Mouse (Mus musculus): Measurements from ENCODE around the gene Sgk1. TPM values are rescaled to one million over a fixed set of nuclear protein-coding genes. Genes with fewer than 3 reads are reported as not detected.

Sgk1 gene
- polyA plus RNA-seq, 1 experiment from 2014 or later, result 24.5 TPM

DNA sequence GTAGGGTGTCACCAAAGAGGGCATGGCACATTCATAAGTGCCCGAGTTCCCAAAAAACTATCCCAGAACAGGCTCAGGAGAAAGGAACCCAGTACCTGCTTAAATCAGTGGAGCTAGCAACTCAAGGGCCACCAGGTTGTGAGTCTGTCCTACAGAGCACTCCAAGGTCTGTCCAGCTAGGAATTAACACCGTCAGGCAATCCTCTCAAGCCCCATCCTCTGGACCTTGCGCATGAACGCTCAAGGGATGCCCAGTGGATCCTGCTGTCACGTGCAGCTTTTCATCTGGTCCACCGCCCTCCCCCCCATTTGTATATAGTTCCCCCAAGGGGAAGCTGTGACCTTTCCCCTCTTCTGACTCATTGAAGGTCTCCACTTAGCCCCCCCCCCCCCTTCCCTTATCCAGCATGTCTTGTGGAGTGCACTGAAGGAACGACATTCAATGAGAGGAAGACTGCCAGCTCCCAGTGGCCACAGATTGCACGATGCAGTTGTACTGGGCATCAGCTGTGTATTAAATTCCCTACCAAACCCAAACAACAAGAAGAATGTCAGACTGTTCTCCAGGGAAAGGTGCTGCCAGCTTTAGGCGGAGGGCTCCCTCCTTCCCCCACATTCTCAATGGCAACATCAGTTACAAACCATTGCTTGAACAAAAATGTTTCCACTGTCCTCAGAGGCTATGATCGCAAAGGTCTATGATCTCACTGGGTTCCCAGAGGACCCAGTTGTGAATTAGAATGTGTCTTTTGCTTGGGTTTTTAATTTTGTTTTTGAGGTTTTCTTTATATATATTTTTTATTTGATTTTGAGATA lies 118.7 kb downstream of the Sgk1 start:
- WGBS, result 65% methylated on average over 10 of the region's 10 CpGs

DNA sequence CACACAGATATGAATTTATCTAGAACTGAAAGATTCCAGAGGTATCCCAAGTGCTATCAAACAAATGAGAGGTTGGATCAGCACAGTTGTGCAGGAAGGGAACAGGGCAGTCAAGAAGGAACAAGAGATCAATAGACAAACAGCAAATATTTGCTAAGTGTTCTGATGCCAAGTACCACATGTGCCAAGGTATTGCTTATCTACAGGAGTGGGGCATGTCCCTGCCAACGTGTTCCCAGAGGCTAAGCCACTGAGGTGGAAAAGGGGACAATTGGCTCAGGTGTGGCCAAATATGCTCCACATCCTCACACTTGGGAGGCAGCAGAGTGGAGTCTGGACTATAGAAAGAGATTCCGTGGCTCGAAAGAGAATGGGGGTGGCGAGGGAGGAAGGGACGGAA lies 119.6 kb downstream of the Sgk1 start:
- Histone ChIP-seq H3K9me3 (ENCODE audit: control insufficient read depth, low read length) (no peaks in the 10 kb centered on the region), H3K27ac (ENCODE audit: low read depth, low read length) (no peak overlapping the region), H3K4me2 (ENCODE audit: low read depth, low read length, severe bottlenecking) (no peak overlapping the region), H3K9ac (ENCODE audit: low read length) (no peak overlapping the region), H3K4me3 (ENCODE audit: low read depth, low read length) (no peak overlapping the region), H3K27me3 (ENCODE audit: control insufficient read depth, insufficient read depth, low read length) (no peaks in the 10 kb centered on the region), H3K36me3 (ENCODE audit: control insufficient read depth, insufficient read depth, low read length) (no peaks in the 10 kb centered on the region), H3K4me1 (replicated peaks; ENCODE audit: control insufficient read depth, insufficient read depth, low read length) (no peaks in the 10 kb centered on the region)
- DNase-seq (ENCODE audit: low spot score) (no peak), ATAC-seq (replicated peaks; ENCODE audit: low FRiP score) (no peak)
- WGBS, result 88% methylated on average over 3 of the region's 5 CpGs

More for the DNA sequence above, 118.7 kb downstream of the Sgk1 start:
- Histone ChIP-seq H3K9ac (ENCODE audit: low read length) (no peak overlapping the region), H3K27me3 (ENCODE audit: control insufficient read depth, insufficient read depth, low read length) (no peaks in the 10 kb centered on the region), H3K4me3 (ENCODE audit: low read depth, low read length) (no peak overlapping the region), H3K4me2 (ENCODE audit: low read depth, low read length, severe bottlenecking) (no peak overlapping the region), H3K36me3 (ENCODE audit: control insufficient read depth, insufficient read depth, low read length) (no peaks in the 10 kb centered on the region), H3K27ac (ENCODE audit: low read depth, low read length) (no peak overlapping the region), H3K9me3 (ENCODE audit: control insufficient read depth, low read length) (no peaks in the 10 kb centered on the region), H3K4me1 (replicated peaks; ENCODE audit: control insufficient read depth, insufficient read depth, low read length) (no peaks in the 10 kb centered on the region)
- DNase-seq (ENCODE audit: low spot score), result no peak
- ATAC-seq (replicated peaks; ENCODE audit: low FRiP score), result no peak

DNA sequence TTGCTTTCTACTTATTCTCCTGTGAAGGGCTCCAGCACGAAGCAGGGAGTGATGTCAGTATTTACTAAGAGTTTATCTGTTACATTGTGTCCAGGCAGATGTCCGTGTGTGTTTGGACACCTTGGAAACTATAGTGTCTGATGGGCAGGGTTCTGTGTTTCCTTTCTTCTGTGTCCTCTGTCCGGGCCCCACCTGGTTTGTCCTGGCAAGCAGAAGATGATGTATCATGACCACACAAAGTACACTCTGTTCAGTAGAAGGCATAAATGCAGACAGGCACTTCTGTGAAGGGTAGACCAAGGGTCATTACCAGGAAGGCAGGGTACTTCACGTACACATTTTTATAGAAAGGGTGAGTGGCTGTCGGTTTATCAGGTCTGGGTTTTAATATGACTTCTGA lies 122.8 kb downstream of the Sgk1 start:
- 81% methylated on average over 5 of the region's 5 CpGs for WGBS
- peak; percentile 35 for DNase-seq (ENCODE audit: low spot score)
- H3K27ac ChIP-seq (ENCODE audit: low read depth, low read length), result no peak overlapping the region
- H3K4me1 ChIP-seq (replicated peaks; ENCODE audit: control insufficient read depth, insufficient read depth, low read length), result no peaks in the 10 kb centered on the region
- ATAC-seq (replicated peaks; ENCODE audit: low FRiP score), result no peak
- no peak overlapping the region for H3K4me3 ChIP-seq (ENCODE audit: low read depth, low read length)
- H3K9ac ChIP-seq (ENCODE audit: low read length), result no peak overlapping the region
- no peaks in the 10 kb centered on the region for H3K27me3 ChIP-seq (ENCODE audit: control insufficient read depth, insufficient read depth, low read length)
- H3K4me2 ChIP-seq (ENCODE audit: low read depth, low read length, severe bottlenecking), result no peak overlapping the region
- H3K36me3 ChIP-seq (ENCODE audit: control insufficient read depth, insufficient read depth, low read length), result no peaks in the 10 kb centered on the region
- no peaks in the 10 kb centered on the region for H3K9me3 ChIP-seq (ENCODE audit: control insufficient read depth, low read length)

DNA sequence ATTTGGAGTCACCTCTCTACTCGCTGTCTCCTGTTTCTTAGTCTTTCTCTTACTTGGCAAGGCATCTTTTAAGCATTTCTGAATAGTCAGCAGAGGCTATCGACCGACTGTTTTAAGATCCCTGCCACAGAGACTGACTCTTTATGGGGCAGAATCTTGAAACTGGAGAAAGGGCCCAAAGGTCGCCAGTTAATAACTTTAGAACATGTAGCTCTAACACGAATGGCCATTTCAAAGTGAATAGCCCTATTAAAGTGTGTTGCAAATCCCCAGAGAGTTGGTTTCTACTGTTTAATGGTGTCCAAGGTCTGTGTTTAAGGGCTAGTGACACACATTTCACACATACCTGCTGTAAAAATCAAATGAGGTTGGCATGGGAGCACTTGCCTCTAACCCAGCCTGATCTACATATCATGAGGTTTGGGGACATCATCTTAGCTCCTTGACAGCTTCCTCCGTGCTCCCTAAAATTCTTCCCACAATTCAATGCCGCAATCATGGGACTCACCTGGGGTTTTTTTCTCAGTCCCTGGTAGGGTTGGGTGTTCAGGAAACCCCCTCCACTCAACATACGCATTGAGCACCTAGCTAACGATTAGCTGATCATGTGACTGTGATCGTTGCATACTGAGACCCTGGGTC lies 125.3 kb downstream of the Sgk1 start:
- H3K9me3 ChIP-seq (ENCODE audit: control insufficient read depth, low read length), result no peaks in the 10 kb centered on the region

DNA sequence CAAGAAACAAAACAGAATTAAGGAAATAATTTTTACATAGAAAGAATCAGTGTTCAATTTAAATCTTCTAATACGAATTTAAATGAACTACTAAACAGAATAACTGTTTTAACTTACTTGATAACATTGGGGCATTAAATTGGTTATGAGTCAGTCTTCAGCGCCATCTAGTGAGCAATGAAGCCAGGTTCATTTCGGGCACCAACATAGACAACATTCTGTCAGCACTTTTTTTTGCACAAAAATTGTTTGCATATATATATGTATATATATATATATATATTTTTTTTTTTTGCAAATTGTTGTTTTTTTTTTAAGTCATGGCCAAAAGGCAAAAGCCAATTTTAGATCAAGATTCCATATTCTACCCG lies 125.8 kb downstream of the Sgk1 start:
- WGBS, result 44% methylated on average over 4 of the region's 4 CpGs
- Histone ChIP-seq H3K4me1 (replicated peaks; ENCODE audit: control insufficient read depth, insufficient read depth, low read length) (no peaks in the 10 kb centered on the region), H3K9me3 (ENCODE audit: control insufficient read depth, low read length) (no peaks in the 10 kb centered on the region), H3K27ac (ENCODE audit: low read depth, low read length) (no peak overlapping the region), H3K27me3 (ENCODE audit: control insufficient read depth, insufficient read depth, low read length) (no peaks in the 10 kb centered on the region), H3K9ac (ENCODE audit: low read length) (no peak overlapping the region), H3K4me3 (ENCODE audit: low read depth, low read length) (no peak overlapping the region), H3K36me3 (ENCODE audit: control insufficient read depth, insufficient read depth, low read length) (no peaks in the 10 kb centered on the region), H3K4me2 (ENCODE audit: low read depth, low read length, severe bottlenecking) (no peak overlapping the region)
- DNase-seq (ENCODE audit: low spot score) (peak; percentile 54), ATAC-seq (replicated peaks; ENCODE audit: low FRiP score) (no peak)

More for the DNA sequence above, 125.3 kb downstream of the Sgk1 start:
- DNase-seq (ENCODE audit: low spot score), result no peak
- ATAC-seq (replicated peaks; ENCODE audit: low FRiP score), result no peak
- Histone ChIP-seq H3K4me1 (replicated peaks; ENCODE audit: control insufficient read depth, insufficient read depth, low read length) (no peaks in the 10 kb centered on the region), H3K36me3 (ENCODE audit: control insufficient read depth, insufficient read depth, low read length) (no peaks in the 10 kb centered on the region), H3K9ac (ENCODE audit: low read length) (no peak overlapping the region), H3K4me2 (ENCODE audit: low read depth, low read length, severe bottlenecking) (no peak overlapping the region), H3K4me3 (ENCODE audit: low read depth, low read length) (no peak overlapping the region), H3K27me3 (ENCODE audit: control insufficient read depth, insufficient read depth, low read length) (no peaks in the 10 kb centered on the region), H3K27ac (ENCODE audit: low read depth, low read length) (no peak overlapping the region)
- WGBS, result 85% methylated on average over 10 of the region's 10 CpGs

DNA sequence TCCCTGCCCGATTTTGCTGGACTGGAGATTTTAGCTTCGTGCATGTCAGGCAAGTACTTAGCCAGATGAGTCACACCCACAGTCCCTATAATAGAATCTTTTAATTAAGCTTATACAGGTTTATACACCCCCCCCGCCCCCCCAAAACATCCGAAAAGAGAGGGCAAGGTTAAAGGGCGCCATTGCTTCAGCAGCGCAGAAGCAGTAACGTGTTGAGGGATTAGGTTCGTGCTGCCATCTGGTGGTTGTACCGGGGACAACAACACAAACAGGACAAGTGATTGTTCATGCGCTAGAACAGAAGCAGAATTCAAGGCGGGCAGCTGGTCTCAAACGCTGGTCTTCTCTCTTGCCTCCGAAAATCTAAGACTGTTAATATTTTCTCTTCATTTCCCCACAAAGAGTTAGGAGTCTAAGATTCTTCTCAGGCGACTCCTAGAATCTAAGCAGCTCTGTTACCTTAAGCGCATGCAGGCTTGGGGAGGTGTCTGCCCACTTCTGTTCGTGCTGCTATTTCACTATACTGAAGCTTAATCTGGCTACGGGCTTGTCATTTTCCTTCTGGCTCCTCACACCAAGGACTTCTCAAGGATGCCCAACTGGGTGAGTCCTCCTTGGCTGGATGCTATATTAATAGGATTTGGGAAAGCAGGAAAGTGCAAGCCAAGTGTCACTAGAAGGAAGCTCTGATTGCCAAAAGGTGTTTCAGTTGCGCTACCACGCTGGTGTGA lies 128.3 kb downstream of the Sgk1 start:
- H3K36me3 ChIP-seq (ENCODE audit: control insufficient read depth, insufficient read depth, low read length), result no peaks in the 10 kb centered on the region
- ATAC-seq (replicated peaks; ENCODE audit: low FRiP score) (no peak), DNase-seq (ENCODE audit: low spot score) (peak; percentile 87)
- H3K4me1 ChIP-seq (replicated peaks; ENCODE audit: control insufficient read depth, insufficient read depth, low read length), result no peaks in the 10 kb centered on the region
- H3K4me3 ChIP-seq (ENCODE audit: low read depth, low read length), result no peak overlapping the region
- H3K4me2 ChIP-seq (ENCODE audit: low read depth, low read length, severe bottlenecking), result no peak overlapping the region
- no peak overlapping the region for H3K27ac ChIP-seq (ENCODE audit: low read depth, low read length)
- no peak overlapping the region for H3K9ac ChIP-seq (ENCODE audit: low read length)
- WGBS, result 42% methylated on average over 19 of the region's 19 CpGs
- H3K27me3 ChIP-seq (ENCODE audit: control insufficient read depth, insufficient read depth, low read length), result no peaks in the 10 kb centered on the region
- H3K9me3 ChIP-seq (ENCODE audit: control insufficient read depth, low read length), result no peaks in the 10 kb centered on the region

DNA sequence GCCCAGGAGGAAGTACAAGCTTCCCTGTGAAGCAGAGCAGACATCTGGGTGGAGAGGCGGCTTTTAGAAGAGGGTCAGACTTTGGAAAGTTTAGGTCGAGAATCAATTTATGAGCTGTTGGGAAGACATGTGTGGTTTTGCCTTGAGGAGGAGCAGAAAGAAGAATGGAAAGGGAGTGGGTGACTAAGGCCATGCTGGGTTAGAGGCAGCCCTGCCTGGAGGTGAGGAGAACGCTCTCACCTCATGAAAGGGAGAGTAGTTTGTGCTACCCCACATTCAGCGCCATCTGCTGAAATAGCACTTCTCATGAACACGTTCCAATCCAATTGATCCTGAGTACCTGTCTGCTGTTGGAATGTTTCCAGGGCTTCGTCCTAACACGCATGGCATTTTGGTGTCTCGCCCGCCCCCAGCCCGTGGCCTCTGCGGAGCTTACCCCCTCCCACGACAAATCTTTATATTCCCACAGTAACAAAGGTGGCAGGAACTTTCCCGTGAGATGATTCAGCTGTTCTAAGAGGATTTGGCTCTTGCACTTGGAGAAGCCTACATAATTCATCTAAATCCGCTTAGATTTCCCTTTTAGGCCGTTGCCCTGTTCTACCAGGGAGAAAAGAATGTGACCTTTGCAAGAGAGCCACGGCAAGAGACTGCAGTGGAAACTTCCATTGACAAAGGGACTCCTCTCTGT lies 135.6 kb downstream of the Sgk1 start:
- no peak overlapping the region for H3K9ac ChIP-seq (ENCODE audit: low read length)
- no peak overlapping the region for H3K27ac ChIP-seq (ENCODE audit: low read depth, low read length)
- no peak overlapping the region for H3K4me2 ChIP-seq (ENCODE audit: low read depth, low read length, severe bottlenecking)
- no peaks in the 10 kb centered on the region for H3K9me3 ChIP-seq (ENCODE audit: control insufficient read depth, low read length)
- ATAC-seq (replicated peaks; ENCODE audit: low FRiP score) (peak; percentile 56), DNase-seq (ENCODE audit: low spot score) (no peak)
- H3K27me3 ChIP-seq (ENCODE audit: control insufficient read depth, insufficient read depth, low read length), result no peaks in the 10 kb centered on the region
- H3K4me3 ChIP-seq (ENCODE audit: low read depth, low read length), result no peak overlapping the region
- WGBS, result 57% methylated on average over 16 of the region's 16 CpGs
- H3K36me3 ChIP-seq (ENCODE audit: control insufficient read depth, insufficient read depth, low read length), result no peaks in the 10 kb centered on the region
- no peaks in the 10 kb centered on the region for H3K4me1 ChIP-seq (replicated peaks; ENCODE audit: control insufficient read depth, insufficient read depth, low read length)

DNA sequence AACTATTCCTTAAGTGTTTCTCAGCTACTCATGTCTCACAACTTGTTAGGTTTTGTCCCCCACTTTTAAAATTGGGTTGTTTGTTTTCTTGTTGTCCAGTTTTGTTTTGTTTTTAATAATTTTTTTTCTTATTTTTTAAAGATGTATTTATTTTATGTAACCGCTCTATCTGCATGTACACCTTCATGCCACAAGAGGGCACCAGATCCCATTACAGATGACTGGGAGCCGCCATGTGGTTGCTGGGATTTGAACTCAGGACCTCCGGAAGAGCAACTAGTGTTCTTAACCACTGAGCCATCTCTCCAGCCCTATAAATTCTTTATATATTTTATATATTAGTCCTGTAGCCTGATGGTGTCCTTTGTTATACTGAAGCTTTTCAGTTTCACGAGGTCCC lies 136.6 kb downstream of the Sgk1 start:
- no peak overlapping the region for H3K4me3 ChIP-seq (ENCODE audit: low read depth, low read length)
- ATAC-seq (replicated peaks; ENCODE audit: low FRiP score), result no peak

More for the DNA sequence above, 136.6 kb downstream of the Sgk1 start:
- H3K9me3 ChIP-seq (ENCODE audit: control insufficient read depth, low read length), result no peaks in the 10 kb centered on the region
- no peak for DNase-seq (ENCODE audit: low spot score)
- no peaks in the 10 kb centered on the region for H3K27me3 ChIP-seq (ENCODE audit: control insufficient read depth, insufficient read depth, low read length)
- WGBS, result 91% methylated on average over 4 of the region's 4 CpGs
- H3K4me2 ChIP-seq (ENCODE audit: low read depth, low read length, severe bottlenecking), result no peak overlapping the region
- H3K4me1 ChIP-seq (replicated peaks; ENCODE audit: control insufficient read depth, insufficient read depth, low read length), result no peaks in the 10 kb centered on the region
- no peak overlapping the region for H3K27ac ChIP-seq (ENCODE audit: low read depth, low read length)
- H3K9ac ChIP-seq (ENCODE audit: low read length), result no peak overlapping the region
- no peaks in the 10 kb centered on the region for H3K36me3 ChIP-seq (ENCODE audit: control insufficient read depth, insufficient read depth, low read length)

Data from forebrain, embryonic 11.5 days (tissue).